Mouse (Mus musculus) ES-CJ7 (cell line): ENCODE measurements at regions not wholly inside any gene's neighbourhood (a gene's known extent, or its start where the extent isn't known, plus 50 kb on each side); places are given as distances from the start of the nearest gene placed in this dataset.

Experiments used
- DNase-seq: peaks from one replicate; pipeline ENCODE4 v3.0.0; 2011; ENCODE audit warnings: low read depth, low spot score

GRCm38 (mm10) chr4:91051913-91052312, 348.7 kb downstream of the Elavl2 start:
- DNase-seq: no peak

GRCm38 (mm10) chr4:91029462-91029861, 371.1 kb downstream of the Elavl2 start:
- DNase-seq: no peak

- no peak for DNase-seq
These were observed 372.5 kb downstream of the Elavl2 start for GRCm38 (mm10) chr4:91028013-91028626.

GRCm38 (mm10) chr4:90996388-90997092, 404.0 kb downstream of the Elavl2 start:
- DNase-seq: no peak

GRCm38 (mm10) chr4:90964658-90965057, 435.9 kb downstream of the Elavl2 start:
- no peak for DNase-seq

- no peak for DNase-seq
These were observed 456.7 kb downstream of the Elavl2 start for GRCm38 (mm10) chr4:90943687-90944385.

- no peak for DNase-seq
These were observed 483.1 kb downstream of the Elavl2 start for GRCm38 (mm10) chr4:90917312-90918107.

GRCm38 (mm10) chr4:90906311-90906710, 494.3 kb downstream of the Elavl2 start:
- no peak for DNase-seq

- DNase-seq: no peak
These were observed 532.4 kb downstream of the Elavl2 start for GRCm38 (mm10) chr4:90868209-90868608.

GRCm38 (mm10) chr4:90860854-90861253, 539.7 kb downstream of the Elavl2 start:
- peak; percentile 50 for DNase-seq

- no peak for DNase-seq
These were observed 560.8 kb downstream of the Elavl2 start for GRCm38 (mm10) chr4:90839804-90840203.

- no peak for DNase-seq
These were observed 580.5 kb downstream of the Zfp352 start for GRCm38 (mm10) chr4:90799078-90799477.

- no peak for DNase-seq
These were observed 580.0 kb downstream of the Zfp352 start for GRCm38 (mm10) chr4:90798637-90799036.

- DNase-seq: no peak
These were observed 578.9 kb downstream of the Zfp352 start for GRCm38 (mm10) chr4:90797472-90797871.
